Mouse (Mus musculus) heart, embryonic 13.5 days (tissue): ENCODE data around the gene Sipa1l3. TPM values are rescaled to one million over a fixed set of nuclear protein-coding genes. Genes with fewer than 3 reads are reported as not detected.
A peak's percentile ranks its signal among the peaks of the same experiment; 100 is the strongest.

Experiments used
- ATAC-seq: fragments of 200-750 bp; cut with Nextera tagmentation; 2 replicates; pipeline ENCODE4 v1.8.0; 2017; ENCODE audit warnings: moderate TSS enrichment; ENCODE audit not compliant: insufficient number of reproducible peaks, low FRiP score, low TSS enrichment; ENCODE audit errors: extremely low read depth
- H3K27ac ChIP-seq: fragments of 300-500 bp; sonication (generic); replicated peaks from 2 replicates; pipeline ENCODE4 v1.5.1; 2015; ENCODE audit warnings: moderate library complexity, mild to moderate bottlenecking, inconsistent platforms
- H3K27me3 ChIP-seq: fragments of 300-500 bp; sonication (generic); replicated peaks from 2 replicates; pipeline ENCODE4 v1.6.1; 2015; ENCODE audit warnings: mild to moderate bottlenecking, inconsistent platforms
- H3K36me3 ChIP-seq: fragments of 300-500 bp; sonication (generic); 2 replicates; pipeline ENCODE4 v1.6.1; 2015; ENCODE audit warnings: mild to moderate bottlenecking, inconsistent platforms
- H3K4me1 ChIP-seq: fragments of 300-500 bp; sonication (generic); 2 replicates; pipeline ENCODE4 v1.6.1; 2015; ENCODE audit warnings: inconsistent platforms
- H3K4me2 ChIP-seq: fragments of 300-500 bp; sonication (generic); 2 replicates; pipeline ENCODE4 v1.6.1; 2015; ENCODE audit warnings: inconsistent platforms, mild to moderate bottlenecking, moderate library complexity
- H3K4me3 ChIP-seq: fragments of 300-500 bp; sonication (generic); 2 replicates; pipeline ENCODE4 v1.5.1; 2015; ENCODE audit warnings: moderate library complexity, mild to moderate bottlenecking, inconsistent platforms
- H3K9ac ChIP-seq: fragments of 300-500 bp; sonication (generic); 2 replicates; pipeline ENCODE4 v1.6.1; 2015; ENCODE audit warnings: inconsistent platforms, mild to moderate bottlenecking, moderate library complexity
- H3K9me3 ChIP-seq: fragments of 300-500 bp; sonication (generic); 2 replicates; pipeline ENCODE4 v1.6.1; 2016; ENCODE audit warnings: inconsistent platforms
- WGBS: fragments of 180-500 bp; shearing (Covaris S2); methylation state at CpG from one replicate; pipeline ENCODE4 v1.1.7; 2015; ENCODE audit warnings: mixed read lengths; 5-methylcytosine and 5-hydroxymethylcytosine counted together
- polyA plus RNA-seq: library from polyadenylated mRNA; unstranded; fragments of >200 nt; fragmentation: Nextera tagmentation; extraction: Ambion mirVana; gene quantifications from 2 replicates; pipeline ENCODE4 v1.2.1, GENCODE M21; 2015

Sipa1l3 gene
- polyA plus RNA-seq, 1 experiment from 2014 or later: 4.1 TPM

DNA sequence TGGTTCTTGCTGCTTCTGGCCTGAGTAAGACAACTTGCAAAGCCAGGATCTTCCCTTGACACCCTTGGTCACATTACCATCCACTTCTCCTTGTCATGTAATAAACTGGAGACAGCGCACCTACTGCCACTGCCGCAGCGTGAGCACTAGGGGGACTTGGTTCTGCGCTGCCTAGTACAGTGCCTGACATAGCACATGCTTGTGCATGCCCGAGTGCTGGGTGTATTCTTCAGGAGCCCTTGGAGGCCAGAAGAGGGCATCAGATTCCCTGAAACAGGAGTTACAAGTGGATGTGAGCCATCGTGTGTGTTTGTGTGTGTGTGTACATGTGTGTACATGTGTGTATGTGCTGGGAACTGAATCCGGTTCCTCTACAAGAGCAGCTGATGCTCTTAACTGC is 231.0 kb downstream of the Sipa1l3 start:
- no peak overlapping the region for H3K27ac ChIP-seq
- H3K4me2 ChIP-seq: no peak overlapping the region
- no peak overlapping the region for H3K4me3 ChIP-seq
- peaks cover 73% of the 10 kb centered on the region for H3K27me3 ChIP-seq
- H3K36me3 ChIP-seq: no peaks in the 10 kb centered on the region
- WGBS: 79% methylated on average over 7 of the region's 7 CpGs
- peaks cover 39% of the 10 kb centered on the region for H3K4me1 ChIP-seq
- ATAC-seq: no peak
- H3K9me3 ChIP-seq: no peaks in the 10 kb centered on the region
- H3K9ac ChIP-seq: no peak overlapping the region

- Histone ChIP-seq H3K4me1 (peaks cover 38% of the 10 kb centered on the region), H3K4me3 (no peak overlapping the region), H3K27ac (no peak overlapping the region), H3K9ac (no peak overlapping the region), H3K4me2 (no peak overlapping the region), H3K9me3 (no peaks in the 10 kb centered on the region), H3K27me3 (peaks cover 75% of the 10 kb centered on the region), H3K36me3 (no peaks in the 10 kb centered on the region)
- 79% methylated on average over 6 of the region's 6 CpGs for WGBS
- ATAC-seq: no peak
These were observed 233.9 kb downstream of the Sipa1l3 start for GRCm38 (mm10) chr7:29284523-29284922.

DNA sequence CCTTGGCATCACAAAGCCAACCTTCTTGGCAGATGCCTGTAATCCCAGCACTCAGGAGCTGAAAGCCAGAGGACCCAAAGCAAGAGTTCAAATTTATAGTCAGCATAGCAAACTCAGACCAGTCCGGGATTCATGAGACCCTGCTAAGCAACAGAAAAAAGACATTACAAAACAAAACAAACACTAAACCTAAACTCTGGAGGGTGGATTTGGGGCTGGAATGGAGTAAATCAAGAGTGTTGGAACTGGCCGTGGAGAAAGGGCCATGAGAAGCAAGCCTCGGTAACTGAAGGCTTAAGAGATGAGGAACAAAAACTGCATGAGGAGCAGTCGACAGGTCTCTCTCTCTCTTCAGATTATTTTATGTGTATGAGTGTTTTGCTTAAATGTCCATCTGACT is 234.6 kb downstream of the Sipa1l3 start:
- H3K9me3 ChIP-seq: no peaks in the 10 kb centered on the region
- no peak for ATAC-seq
- 74% methylated on average over 4 of the region's 4 CpGs for WGBS
- no peak overlapping the region for H3K27ac ChIP-seq
- H3K9ac ChIP-seq: no peak overlapping the region
- H3K4me3 ChIP-seq: no peak overlapping the region
- no peaks in the 10 kb centered on the region for H3K36me3 ChIP-seq
- H3K4me1 ChIP-seq: peaks cover 35% of the 10 kb centered on the region
- H3K27me3 ChIP-seq: peaks cover 71% of the 10 kb centered on the region
- no peak overlapping the region for H3K4me2 ChIP-seq

- Histone ChIP-seq H3K27me3 (peaks cover 56% of the 10 kb centered on the region), H3K4me1 (peaks cover 32% of the 10 kb centered on the region), H3K4me2 (peak overlapping the region; percentile 98), H3K27ac (peak overlapping the region; percentile 67; the same call in 1 of the 2 replicates), H3K9me3 (no peaks in the 10 kb centered on the region), H3K9ac (peak overlapping the region; percentile 86), H3K4me3 (peak overlapping the region; percentile 71), H3K36me3 (no peaks in the 10 kb centered on the region)
- no peak for ATAC-seq
- 8% methylated on average over 21 of the region's 21 CpGs for WGBS
These were observed 236.3 kb downstream of the Sipa1l3 start for GRCm38 (mm10) chr7:29282074-29282554.

GRCm38 (mm10) chr7:29281201-29282073 is 237.0 kb downstream of the Sipa1l3 start, which contains the start of gene Spint2:
Gene Spint2, minus strand, starts transcription at chr7:29281912.
- under 1% methylated on average over 76 of the region's 80 CpGs for WGBS
- H3K27me3 ChIP-seq: peaks cover 54% of the 10 kb centered on the region
- peaks cover 38% of the 10 kb centered on the region for H3K4me1 ChIP-seq
- peak within 1 kb of the TSS; percentile 71 for H3K4me3 ChIP-seq
- H3K36me3 ChIP-seq: no peaks in the 10 kb centered on the region
- ATAC-seq: peak; percentile 43; the same call in 1 of the 2 replicates
- peak within 1 kb of the TSS; percentile 98 for H3K4me2 ChIP-seq
- no peaks in the 10 kb centered on the region for H3K9me3 ChIP-seq
- H3K9ac ChIP-seq: peak within 1 kb of the TSS; percentile 86
- peak within 1 kb of the TSS; percentile 67 for H3K27ac ChIP-seq

DNA sequence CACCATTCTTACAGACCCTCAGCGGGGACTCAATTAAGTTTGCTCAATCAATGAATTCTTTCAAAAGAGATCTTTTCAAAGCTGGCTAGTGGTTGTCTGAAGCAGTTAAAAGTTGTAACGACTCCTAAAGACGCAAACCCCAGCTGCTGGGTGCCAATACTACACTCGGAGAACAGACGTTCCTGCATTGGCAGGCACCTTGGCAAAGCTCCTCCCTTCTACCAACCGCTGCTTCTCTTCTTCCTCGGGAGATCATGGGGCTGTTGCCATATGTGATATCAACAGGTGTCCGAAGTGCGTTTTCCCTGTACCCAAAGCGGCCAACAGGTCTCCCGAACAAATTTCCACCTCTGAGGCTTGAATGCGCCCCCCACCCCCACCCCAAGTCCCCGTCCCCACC is 237.6 kb downstream of the Sipa1l3 start:
- H3K4me2 ChIP-seq: peak overlapping the region; percentile 98
- no peaks in the 10 kb centered on the region for H3K36me3 ChIP-seq
- 0 out of 2 replicates have a peak overlapping the region, but pooled peaks have one; percentile 57 for H3K27ac ChIP-seq
- peaks cover 50% of the 10 kb centered on the region for H3K27me3 ChIP-seq
- H3K4me3 ChIP-seq: peak overlapping the region; percentile 71
- peak overlapping the region; percentile 86 for H3K9ac ChIP-seq
- no peaks in the 10 kb centered on the region for H3K9me3 ChIP-seq
- 14% methylated on average over 13 of the region's 13 CpGs for WGBS
- H3K4me1 ChIP-seq: peaks cover 38% of the 10 kb centered on the region
- no peak for ATAC-seq

GRCm38 (mm10) chr7:29279924-29280323 is 238.5 kb downstream of the Sipa1l3 start:
- Histone ChIP-seq H3K4me1 (peaks cover 38% of the 10 kb centered on the region), H3K9me3 (no peaks in the 10 kb centered on the region), H3K36me3 (no peaks in the 10 kb centered on the region), H3K9ac (no peak overlapping the region), H3K4me3 (peak overlapping the region; percentile 71; the same call in 1 of the 2 replicates), H3K27ac (peak overlapping the region; percentile 57), H3K4me2 (peak overlapping the region; percentile 98), H3K27me3 (peaks cover 41% of the 10 kb centered on the region)
- WGBS: 19% methylated on average over 8 of the region's 8 CpGs
- ATAC-seq: no peak

DNA sequence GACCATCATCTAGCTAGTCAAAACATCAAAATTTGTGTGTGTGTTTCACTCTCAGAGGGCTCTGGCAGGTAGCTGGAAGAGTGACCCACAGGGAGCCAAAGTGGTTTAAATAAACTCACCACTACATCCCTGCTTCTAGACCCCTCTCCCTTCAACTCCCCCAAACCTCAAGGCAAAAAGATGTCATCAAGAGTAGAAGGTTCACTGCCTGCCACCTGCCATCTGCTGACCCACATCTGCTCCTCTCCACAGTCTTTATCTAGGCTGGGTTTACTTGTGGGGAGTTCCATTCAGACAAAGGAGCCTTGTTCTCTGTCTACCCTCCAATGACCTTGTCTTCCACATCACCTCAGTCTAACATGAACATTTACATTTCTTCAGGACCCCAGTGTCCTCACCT is 239.2 kb downstream of the Sipa1l3 start:
- H3K27me3 ChIP-seq: peaks cover 34% of the 10 kb centered on the region
- no peaks in the 10 kb centered on the region for H3K9me3 ChIP-seq
- no peak for ATAC-seq
- no peak overlapping the region for H3K4me3 ChIP-seq
- H3K36me3 ChIP-seq: no peaks in the 10 kb centered on the region
- H3K27ac ChIP-seq: peak overlapping the region; percentile 57
- H3K4me1 ChIP-seq: peaks cover 42% of the 10 kb centered on the region
- H3K4me2 ChIP-seq: peak overlapping the region; percentile 98
- no peak overlapping the region for H3K9ac ChIP-seq

DNA sequence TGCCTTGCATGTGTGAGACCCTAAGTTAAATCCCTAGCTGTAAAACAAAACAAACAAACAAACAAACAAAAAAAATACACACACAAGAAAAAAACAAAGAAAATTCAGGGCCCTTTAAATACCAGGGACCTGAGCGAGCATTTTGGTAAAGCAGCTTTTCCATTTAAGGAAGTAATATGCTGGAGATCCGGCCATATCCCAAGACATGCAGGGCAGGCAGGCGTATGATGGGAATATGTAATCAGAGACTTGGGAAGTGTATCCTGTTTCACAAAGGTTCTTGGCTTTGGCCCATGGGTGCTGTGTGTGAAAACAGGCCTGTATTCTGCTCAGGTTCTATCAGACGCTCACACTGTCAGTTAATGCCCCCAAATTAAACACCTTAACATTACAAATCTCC is 240.9 kb downstream of the Sipa1l3 start:
- Histone ChIP-seq H3K27me3 (peaks cover 21% of the 10 kb centered on the region), H3K36me3 (no peaks in the 10 kb centered on the region), H3K4me3 (no peak overlapping the region), H3K9ac (no peak overlapping the region), H3K27ac (no peak overlapping the region), H3K9me3 (no peaks in the 10 kb centered on the region), H3K4me1 (peaks cover 58% of the 10 kb centered on the region), H3K4me2 (no peak overlapping the region)
- WGBS: 77% methylated on average over 4 of the region's 4 CpGs
- no peak for ATAC-seq

DNA sequence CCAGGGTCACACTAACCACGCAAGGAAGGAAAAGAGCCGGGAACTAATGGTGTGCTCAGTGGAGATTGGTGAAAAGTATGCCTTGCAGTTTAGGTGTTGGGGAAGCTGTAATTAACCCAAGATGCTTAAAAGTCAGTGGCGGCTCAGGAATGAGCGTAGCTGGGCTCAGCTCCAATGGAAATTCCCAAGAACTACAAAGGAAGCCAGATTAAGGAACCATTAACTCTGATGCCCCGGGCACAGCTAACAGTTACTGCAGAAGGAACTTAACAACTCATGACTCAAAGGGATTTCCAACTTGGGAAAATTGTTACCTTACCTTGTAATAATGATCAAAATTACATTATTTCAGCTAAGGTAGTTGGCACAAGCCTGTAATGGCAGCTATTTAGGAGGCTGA is 241.7 kb downstream of the Sipa1l3 start:
- no peak for ATAC-seq
- Histone ChIP-seq H3K9ac (no peak overlapping the region), H3K4me1 (peaks cover 61% of the 10 kb centered on the region), H3K4me3 (no peak overlapping the region), H3K27me3 (peaks cover 13% of the 10 kb centered on the region), H3K9me3 (no peaks in the 10 kb centered on the region), H3K36me3 (no peaks in the 10 kb centered on the region), H3K4me2 (no peak overlapping the region), H3K27ac (no peak overlapping the region; the same call in 1 of the 2 replicates)
- 50% methylated on average over 5 of the region's 5 CpGs for WGBS

DNA sequence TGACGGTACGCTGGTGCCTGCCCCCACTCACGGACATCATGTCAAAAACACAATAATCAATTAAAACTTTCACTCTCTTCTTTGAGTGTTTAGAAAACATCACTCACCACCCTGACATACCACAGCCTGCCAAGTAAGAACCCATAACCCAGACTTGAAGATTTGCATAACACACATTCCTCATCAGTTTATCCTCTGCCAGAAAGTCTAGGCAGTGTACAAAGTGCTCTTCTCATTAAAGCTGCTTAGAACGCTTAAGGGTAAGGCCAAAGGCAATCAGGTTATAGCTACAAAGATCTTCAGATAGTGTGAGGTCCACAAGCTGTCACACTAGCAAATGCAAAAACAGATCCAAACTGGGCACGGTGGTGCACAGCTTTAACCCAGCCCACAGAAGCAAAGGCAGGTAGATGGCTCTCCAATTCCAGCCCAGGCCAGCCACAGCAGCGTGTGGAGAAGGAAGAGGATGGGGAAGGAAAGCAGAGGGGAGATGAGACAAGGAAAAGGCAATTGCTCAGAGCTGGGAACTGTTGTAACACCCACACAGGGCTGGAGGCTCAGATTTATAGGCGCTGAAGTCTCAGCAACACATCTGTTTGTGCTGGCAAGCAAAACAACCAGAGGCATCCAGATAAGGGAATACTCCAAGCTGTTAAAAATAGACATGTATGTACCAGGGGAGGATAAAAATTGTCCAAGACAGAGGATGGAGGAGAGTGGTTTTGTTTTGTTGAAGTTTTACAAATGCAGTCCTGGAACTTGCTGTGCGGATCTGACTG is 246.6 kb downstream of the Sipa1l3 start:
- 43% methylated on average over 8 of the region's 8 CpGs for WGBS
- peak overlapping the region; percentile 39 for H3K4me2 ChIP-seq
- H3K27me3 ChIP-seq: no peaks in the 10 kb centered on the region
- H3K9me3 ChIP-seq: no peaks in the 10 kb centered on the region
- H3K4me3 ChIP-seq: no peak overlapping the region
- peak overlapping the region; percentile 83 for H3K27ac ChIP-seq
- no peaks in the 10 kb centered on the region for H3K36me3 ChIP-seq
- peaks cover 43% of the 10 kb centered on the region for H3K4me1 ChIP-seq
- H3K9ac ChIP-seq: peak overlapping the region; percentile 55
- ATAC-seq: no peak
